Mouse (Mus musculus) midbrain, embryonic 10.5 days (tissue): Measurements from ENCODE around the gene Gpm6b. TPM values are rescaled to one million over a fixed set of nuclear protein-coding genes. Genes with fewer than 3 reads are reported as not detected.
A peak's percentile ranks its signal among the peaks of the same experiment; 100 is the strongest.

Experiments
- DNase-seq: peaks from one replicate; pipeline ENCODE4 v3.0.0-alpha.2; 2017; ENCODE audit warnings: low spot score
- H3K27ac ChIP-seq: fragments of 300-500 bp; sonication (generic); replicated peaks from 2 replicates; pipeline ENCODE4 v1.5.1; 2016; ENCODE audit warnings: mild to moderate bottlenecking
- H3K27me3 ChIP-seq: fragments of 300-500 bp; sonication (generic); 2 replicates; pipeline ENCODE4 v1.6.1; 2016; ENCODE audit warnings: low read depth, mild to moderate bottlenecking; ENCODE audit not compliant: poor library complexity, severe bottlenecking
- H3K36me3 ChIP-seq: fragments of 300-500 bp; sonication (generic); 2 replicates; pipeline ENCODE4 v1.6.1; 2016; ENCODE audit warnings: mild to moderate bottlenecking, moderate library complexity
- H3K4me1 ChIP-seq: fragments of 300-500 bp; sonication (generic); 2 replicates; pipeline ENCODE4 v1.6.1; 2016
- H3K4me3 ChIP-seq: fragments of 300-500 bp; sonication (generic); 2 replicates; pipeline ENCODE4 v1.5.1; 2016; ENCODE audit warnings: mild to moderate bottlenecking, moderate library complexity
- H3K9me3 ChIP-seq: fragments of 300-500 bp; sonication (generic); replicated peaks from 2 replicates; pipeline ENCODE4 v1.6.1; 2016; ENCODE audit warnings: mild to moderate bottlenecking
- WGBS: fragments of 180-500 bp; shearing (Covaris S2); methylation state at CpG from one replicate; pipeline ENCODE4 v1.1.7; 2016; 5-methylcytosine and 5-hydroxymethylcytosine counted together
- polyA plus RNA-seq: library from polyadenylated mRNA; unstranded; fragments of >200 nt; fragmentation: Nextera tagmentation; extraction: Ambion mirVana; gene quantifications from 2 replicates; pipeline ENCODE4 v1.2.1, GENCODE M21; 2016

Gpm6b gene
- polyA plus RNA-seq, 1 experiment from 2014 or later, result 61.2 TPM

GRCm38 (mm10) chrX:166316552-166317375 lies 78.1 kb downstream of the Gpm6b start:
- no peak for DNase-seq
- Histone ChIP-seq H3K36me3 (no peaks in the 10 kb centered on the region), H3K4me3 (no peak overlapping the region), H3K27me3 (peaks cover 96% of the 10 kb centered on the region), H3K9me3 (no peaks in the 10 kb centered on the region), H3K27ac (no peak overlapping the region), H3K4me1 (peaks cover 5% of the 10 kb centered on the region; the same call in 1 of the 2 replicates)
- WGBS, result 72% methylated on average over 7 of the region's 7 CpGs

- peaks cover 5% of the 10 kb centered on the region; the same call in 1 of the 2 replicates for H3K4me1 ChIP-seq
- peaks cover 97% of the 10 kb centered on the region for H3K27me3 ChIP-seq
- H3K27ac ChIP-seq, result no peak overlapping the region
- 97% methylated on average over 1 of the region's 1 CpGs for WGBS
- no peaks in the 10 kb centered on the region for H3K36me3 ChIP-seq
- no peak overlapping the region for H3K4me3 ChIP-seq
- no peaks in the 10 kb centered on the region for H3K9me3 ChIP-seq
- DNase-seq, result no peak
These were observed 78.6 kb downstream of the Gpm6b start for GRCm38 (mm10) chrX:166317376-166317679.

GRCm38 (mm10) chrX:166323226-166323625 lies 84.5 kb downstream of the Gpm6b start:
- Histone ChIP-seq H3K4me3 (no peak overlapping the region), H3K27ac (no peak overlapping the region), H3K9me3 (no peaks in the 10 kb centered on the region), H3K4me1 (peaks cover 15% of the 10 kb centered on the region), H3K36me3 (no peaks in the 10 kb centered on the region), H3K27me3 (peaks cover 84% of the 10 kb centered on the region)
- no peak for DNase-seq
- 92% methylated on average over 3 of the region's 3 CpGs for WGBS

- H3K27me3 ChIP-seq, result peaks cover 86% of the 10 kb centered on the region
- no peaks in the 10 kb centered on the region for H3K36me3 ChIP-seq
- peaks cover 20% of the 10 kb centered on the region for H3K4me1 ChIP-seq
- H3K4me3 ChIP-seq, result no peak overlapping the region
- 66% methylated on average over 5 of the region's 5 CpGs for WGBS
- peak overlapping the region; percentile 89 for H3K27ac ChIP-seq
- H3K9me3 ChIP-seq, result no peaks in the 10 kb centered on the region
- no peak for DNase-seq
These were observed 88.9 kb downstream of the Gpm6b start for GRCm38 (mm10) chrX:166327621-166328020.

GRCm38 (mm10) chrX:166328219-166328901 lies 89.6 kb downstream of the Gpm6b start:
- no peaks in the 10 kb centered on the region for H3K36me3 ChIP-seq
- WGBS, result 44% methylated on average over 3 of the region's 3 CpGs
- H3K27ac ChIP-seq, result peak overlapping the region; percentile 89
- H3K27me3 ChIP-seq, result peaks cover 86% of the 10 kb centered on the region
- peaks cover 20% of the 10 kb centered on the region for H3K4me1 ChIP-seq
- peak; percentile 23 for DNase-seq
- peak overlapping the region; percentile 23; the same call in 1 of the 2 replicates for H3K4me3 ChIP-seq
- no peaks in the 10 kb centered on the region for H3K9me3 ChIP-seq

GRCm38 (mm10) chrX:166328904-166329451 lies 90.3 kb downstream of the Gpm6b start:
- DNase-seq, result peak; percentile 68
- Histone ChIP-seq H3K27ac (peak overlapping the region; percentile 89), H3K27me3 (peaks cover 86% of the 10 kb centered on the region), H3K4me1 (peaks cover 20% of the 10 kb centered on the region), H3K36me3 (no peaks in the 10 kb centered on the region), H3K9me3 (no peaks in the 10 kb centered on the region), H3K4me3 (peak overlapping the region; percentile 23)
- WGBS, result 18% methylated on average over 9 of the region's 9 CpGs

GRCm38 (mm10) chrX:166334516-166335136 lies 95.9 kb downstream of the Gpm6b start:
- no peaks in the 10 kb centered on the region for H3K4me1 ChIP-seq
- 93% methylated on average over 6 of the region's 6 CpGs for WGBS
- no peak for DNase-seq
- H3K4me3 ChIP-seq, result no peak overlapping the region
- H3K9me3 ChIP-seq, result no peaks in the 10 kb centered on the region
- H3K36me3 ChIP-seq, result no peaks in the 10 kb centered on the region
- H3K27me3 ChIP-seq, result peaks cover 100% of the 10 kb centered on the region
- no peak overlapping the region for H3K27ac ChIP-seq

- no peak for DNase-seq
- no peak overlapping the region for H3K4me3 ChIP-seq
- peaks cover 100% of the 10 kb centered on the region for H3K27me3 ChIP-seq
- no peaks in the 10 kb centered on the region for H3K36me3 ChIP-seq
- no peaks in the 10 kb centered on the region for H3K9me3 ChIP-seq
- 88% methylated on average over 5 of the region's 5 CpGs for WGBS
- no peak overlapping the region for H3K27ac ChIP-seq
- 0 out of 2 replicates have a peak, but pooled peaks cover 3% of the 10 kb centered on the region for H3K4me1 ChIP-seq
These were observed 99.6 kb downstream of the Gpm6b start for GRCm38 (mm10) chrX:166338353-166338752.

- H3K4me1 ChIP-seq, result 0 out of 2 replicates have a peak, but pooled peaks cover 4% of the 10 kb centered on the region
- 88% methylated on average over 9 of the region's 9 CpGs for WGBS
- H3K36me3 ChIP-seq, result no peaks in the 10 kb centered on the region
- no peaks in the 10 kb centered on the region for H3K9me3 ChIP-seq
- H3K27ac ChIP-seq, result no peak overlapping the region
- H3K27me3 ChIP-seq, result peaks cover 97% of the 10 kb centered on the region
- DNase-seq, result no peak
- no peak overlapping the region for H3K4me3 ChIP-seq
These were observed 100.2 kb downstream of the Gpm6b start for GRCm38 (mm10) chrX:166338784-166339520.

GRCm38 (mm10) chrX:166339911-166340310 lies 101.2 kb downstream of the Gpm6b start:
- Histone ChIP-seq H3K27me3 (peaks cover 97% of the 10 kb centered on the region), H3K9me3 (no peaks in the 10 kb centered on the region), H3K4me1 (0 out of 2 replicates have a peak, but pooled peaks cover 4% of the 10 kb centered on the region), H3K4me3 (no peak overlapping the region), H3K27ac (no peak overlapping the region), H3K36me3 (no peaks in the 10 kb centered on the region)
- DNase-seq, result no peak
- 83% methylated on average over 4 of the region's 4 CpGs for WGBS

- 0 out of 2 replicates have a peak, but pooled peaks cover 4% of the 10 kb centered on the region for H3K4me1 ChIP-seq
- H3K27me3 ChIP-seq, result peaks cover 91% of the 10 kb centered on the region
- no peaks in the 10 kb centered on the region for H3K9me3 ChIP-seq
- no peak overlapping the region for H3K4me3 ChIP-seq
- no peak for DNase-seq
- H3K27ac ChIP-seq, result no peak overlapping the region
- 85% methylated on average over 6 of the region's 6 CpGs for WGBS
- no peaks in the 10 kb centered on the region for H3K36me3 ChIP-seq
These were observed 103.1 kb downstream of the Gpm6b start for GRCm38 (mm10) chrX:166341795-166342194.
